Mouse (Mus musculus): ENCODE measurements around the gene Lzts3. TPM values are rescaled to one million over a fixed set of nuclear protein-coding genes. Genes with fewer than 3 reads are reported as not detected.

Lzts3 gene
- polyA plus RNA-seq, 1 experiment from 2014 or later: 10.7 TPM

- Histone ChIP-seq H3K36me3 (peaks cover 50% of the 10 kb centered on the region), H3K27me3 (no peaks in the 10 kb centered on the region), H3K4me1 (replicated peaks) (no peaks in the 10 kb centered on the region), H3K4me2 (no peak overlapping the region), H3K9me3 (no peaks in the 10 kb centered on the region), H3K27ac (replicated peaks) (no peak overlapping the region), H3K9ac (no peak overlapping the region), H3K4me3 (no peak overlapping the region)
- no peak for ATAC-seq (ENCODE audit: low read depth)
- WGBS: 94% methylated on average over 2 of the region's 2 CpGs
These were observed 51.6 kb downstream of the Lzts3 start for GRCm38 (mm10) chr2:130591016-130591415.

- H3K9ac ChIP-seq: no peak overlapping the region
- ATAC-seq (ENCODE audit: low read depth): no peak
- 96% methylated on average over 2 of the region's 2 CpGs for WGBS
- no peaks in the 10 kb centered on the region for H3K9me3 ChIP-seq
- H3K36me3 ChIP-seq: peaks cover 37% of the 10 kb centered on the region
- H3K4me2 ChIP-seq: no peak overlapping the region
- no peak overlapping the region for H3K27ac ChIP-seq (replicated peaks)
- no peaks in the 10 kb centered on the region for H3K4me1 ChIP-seq (replicated peaks)
- peaks cover 1% of the 10 kb centered on the region; the same call in 1 of the 2 replicates for H3K27me3 ChIP-seq
- no peak overlapping the region for H3K4me3 ChIP-seq
These were observed 52.8 kb downstream of the Lzts3 start for GRCm38 (mm10) chr2:130589761-130590160.

- H3K9me3 ChIP-seq: no peaks in the 10 kb centered on the region
- H3K4me3 ChIP-seq: no peak overlapping the region
- H3K4me2 ChIP-seq: no peak overlapping the region
- no peak for ATAC-seq (ENCODE audit: low read depth)
- H3K4me1 ChIP-seq (replicated peaks): no peaks in the 10 kb centered on the region
- H3K36me3 ChIP-seq: peaks cover 33% of the 10 kb centered on the region
- H3K9ac ChIP-seq: no peak overlapping the region
- 67% methylated on average over 4 of the region's 4 CpGs for WGBS
- H3K27me3 ChIP-seq: peaks cover 4% of the 10 kb centered on the region; the same call in 1 of the 2 replicates
- no peak overlapping the region for H3K27ac ChIP-seq (replicated peaks)
These were observed 53.4 kb downstream of the Lzts3 start for GRCm38 (mm10) chr2:130589157-130589556.

- Histone ChIP-seq H3K9ac (no peak overlapping the region), H3K27ac (replicated peaks) (no peak overlapping the region), H3K27me3 (peaks cover 11% of the 10 kb centered on the region), H3K4me3 (no peak overlapping the region), H3K4me1 (replicated peaks) (no peaks in the 10 kb centered on the region), H3K9me3 (no peaks in the 10 kb centered on the region), H3K36me3 (peaks cover 32% of the 10 kb centered on the region), H3K4me2 (no peak overlapping the region)
- no peak for ATAC-seq (ENCODE audit: low read depth)
- WGBS: 80% methylated on average over 2 of the region's 2 CpGs
These were observed 54.2 kb downstream of the Lzts3 start for GRCm38 (mm10) chr2:130588373-130588772.

- no peak for ATAC-seq (ENCODE audit: low read depth)
- Histone ChIP-seq H3K27ac (replicated peaks) (no peak overlapping the region), H3K27me3 (peaks cover 34% of the 10 kb centered on the region), H3K9ac (no peak overlapping the region), H3K4me1 (replicated peaks) (peaks cover 4% of the 10 kb centered on the region), H3K9me3 (no peaks in the 10 kb centered on the region), H3K4me2 (no peak overlapping the region), H3K4me3 (no peak overlapping the region), H3K36me3 (peaks cover 16% of the 10 kb centered on the region)
- 86% methylated on average over 6 of the region's 6 CpGs for WGBS
These were observed 56.6 kb downstream of the Lzts3 start for GRCm38 (mm10) chr2:130586016-130586415.

GRCm38 (mm10) chr2:130583902-130584560 is 58.6 kb downstream of the Lzts3 start:
- H3K4me2 ChIP-seq: no peak overlapping the region
- no peak overlapping the region for H3K4me3 ChIP-seq
- whole genome bisulfite sequencing: 80% methylated on average over 10 of the region's 10 CpGs
- H3K9me3 ChIP-seq: no peaks in the 10 kb centered on the region
- no peak overlapping the region for H3K27ac ChIP-seq (replicated peaks)
- no peak overlapping the region for H3K9ac ChIP-seq
- H3K36me3 ChIP-seq: no peaks in the 10 kb centered on the region
- no peak for ATAC-seq (ENCODE audit: low read depth)
- peaks cover 13% of the 10 kb centered on the region for H3K4me1 ChIP-seq (replicated peaks)
- peaks cover 54% of the 10 kb centered on the region for H3K27me3 ChIP-seq

Other genes with a start within 250 kb of the Lzts3 start
- gene Cpxm1, start 245.2 kb downstream of the Lzts3 start, polyA plus RNA-seq (2015; fragmentation: Nextera tagmentation; extraction: Ambion mirVana): 26.8 and 32.9 TPM in 2 replicates
- gene Gm28372, start 237.6 kb downstream of the Lzts3 start, polyA plus RNA-seq (2015; fragmentation: Nextera tagmentation; extraction: Ambion mirVana): 0.15 TPM in 1 of 2 replicates, not detected in the other
- gene 1700020A23Rik, start 237.5 kb downstream of the Lzts3 start, polyA plus RNA-seq (2015; fragmentation: Nextera tagmentation; extraction: Ambion mirVana): not detected in 2 replicates
- gene Tmem239, start 236.3 kb downstream of the Lzts3 start, polyA plus RNA-seq (2015; fragmentation: Nextera tagmentation; extraction: Ambion mirVana): 0.29 TPM in 1 of 2 replicates, not detected in the other
- gene Vps16, start 218.5 kb downstream of the Lzts3 start, polyA plus RNA-seq (2015; fragmentation: Nextera tagmentation; extraction: Ambion mirVana): 98.2 and 103 TPM in 2 replicates
- 10.2 and 11.7 TPM in 2 replicates for gene Pced1a, start 218.1 kb downstream of the Lzts3 start, polyA plus RNA-seq (2015; fragmentation: Nextera tagmentation; extraction: Ambion mirVana)
- 123 and 131 TPM in 2 replicates for gene Ptpra, start 192.5 kb downstream of the Lzts3 start, polyA plus RNA-seq (2015; fragmentation: Nextera tagmentation; extraction: Ambion mirVana)
- 77.4 and 87.0 TPM in 2 replicates for gene Mrps26, start 79.1 kb downstream of the Lzts3 start, polyA plus RNA-seq (2015; fragmentation: Nextera tagmentation; extraction: Ambion mirVana)
- gene Oxt, start 66.6 kb downstream of the Lzts3 start, polyA plus RNA-seq (2015; fragmentation: Nextera tagmentation; extraction: Ambion mirVana): not detected in 2 replicates
- gene Avp, start 60.2 kb downstream of the Lzts3 start, polyA plus RNA-seq (2015; fragmentation: Nextera tagmentation; extraction: Ambion mirVana): 0.36 TPM in 1 of 2 replicates, not detected in the other
- gene Fastkd5, start 12.8 kb downstream of the Lzts3 start, polyA plus RNA-seq (2015; fragmentation: Nextera tagmentation; extraction: Ambion mirVana): 13.1 and 13.8 TPM in 2 replicates
- gene Ubox5, start 12.8 kb downstream of the Lzts3 start, polyA plus RNA-seq (2015; fragmentation: Nextera tagmentation; extraction: Ambion mirVana): 10.8 and 12.4 TPM in 2 replicates
- gene Ddrgk1, start 21.9 kb upstream of the Lzts3 start, polyA plus RNA-seq (2015; fragmentation: Nextera tagmentation; extraction: Ambion mirVana): 64.6 and 72.3 TPM in 2 replicates
- gene Itpa, start 24.8 kb upstream of the Lzts3 start, polyA plus RNA-seq (2015; fragmentation: Nextera tagmentation; extraction: Ambion mirVana): 121 and 134 TPM in 2 replicates
- 0.56 and 0.74 TPM in 2 replicates for gene Slc4a11, start 54.7 kb upstream of the Lzts3 start, polyA plus RNA-seq (2015; fragmentation: Nextera tagmentation; extraction: Ambion mirVana)